Mouse (Mus musculus) bone marrow, adult 2 months (tissue): ENCODE data around the gene Esrp2.

Experiments used
- CTCF ChIP-seq: fragments of 200-500 bp; IDR thresholded peaks from 2 replicates; pipeline ENCODE4 v1.5.1; 2011; ENCODE audit warnings: low read length, control low read depth; ENCODE audit not compliant: control insufficient read depth, insufficient read depth
- POLR2A ChIP-seq: fragments of 200-500 bp; IDR thresholded peaks from 2 replicates; pipeline ENCODE4 v1.6.1; 2011; ENCODE audit warnings: low read depth, mild to moderate bottlenecking, control low read depth, low read length, borderline replicate concordance; ENCODE audit not compliant: control insufficient read depth

DNA sequence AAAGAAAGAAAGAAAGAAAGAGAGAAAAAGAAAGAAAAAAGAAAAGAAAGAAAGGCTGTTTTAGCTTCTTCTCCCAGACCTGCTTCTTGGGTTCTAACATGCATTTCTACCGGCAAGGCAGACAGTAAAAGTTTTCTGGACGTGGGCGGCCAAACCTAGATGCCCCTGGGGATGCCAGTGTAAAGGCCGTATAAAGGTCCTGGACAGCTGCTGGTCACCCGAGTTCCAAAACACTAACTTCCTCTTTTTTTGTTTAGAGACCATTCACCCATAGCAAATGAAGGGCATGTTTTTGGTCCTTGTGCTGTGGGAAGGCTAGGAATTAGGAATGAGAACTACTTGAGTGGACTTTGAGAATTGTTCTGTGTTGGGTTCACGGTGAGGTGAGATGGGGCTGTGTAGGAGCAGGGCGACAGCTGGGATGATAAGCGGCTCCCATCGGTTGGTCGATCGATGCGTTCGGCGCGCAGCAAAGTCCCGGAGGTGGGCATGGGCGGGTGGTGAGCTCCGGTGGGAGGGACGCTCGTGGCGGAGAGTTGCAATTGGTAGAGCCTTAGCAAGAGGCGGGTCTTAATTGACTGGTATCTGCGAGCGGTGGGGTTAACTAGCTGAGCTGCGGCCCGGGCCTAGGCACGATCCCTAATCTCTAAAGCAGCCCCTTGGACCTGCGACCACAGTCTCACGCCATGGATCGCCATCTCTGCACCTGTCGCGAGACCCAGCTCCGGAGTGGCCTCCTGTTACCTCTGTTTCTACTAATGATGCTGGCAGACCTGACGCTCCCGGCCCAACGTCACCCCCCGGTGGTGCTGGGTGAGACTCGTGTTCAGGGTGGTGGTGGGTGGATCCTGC is 13.3 kb upstream of the Esrp2 start, which contains the start of gene Pla2g15:
- TF ChIP-seq CTCF (no peak), POLR2A (peak; percentile 83)
